Mouse (Mus musculus): ENCODE results near the gene Arhgef12. TPM values are rescaled to one million over a fixed set of nuclear protein-coding genes. Genes with fewer than 3 reads are reported as not detected.

The Arhgef12 gene
- polyA plus RNA-seq, 1 experiment from 2014 or later, result 11.5 TPM

GRCm38 (mm10) chr9:43098922-43099321 is 8.1 kb downstream of the Arhgef12 start:
- no peak overlapping the region for H3K4me3 ChIP-seq (ENCODE audit: low read depth, low read length)
- no peaks in the 10 kb centered on the region for H3K27me3 ChIP-seq (ENCODE audit: control insufficient read depth, insufficient read depth, low read length)
- no peaks in the 10 kb centered on the region for H3K9me3 ChIP-seq (ENCODE audit: control insufficient read depth, low read length)
- H3K4me1 ChIP-seq (ENCODE audit: control insufficient read depth, insufficient read depth, low read length), result peaks cover 6% of the 10 kb centered on the region; the same call in 1 of the 2 replicates
- no peak overlapping the region for H3K4me2 ChIP-seq (ENCODE audit: low read depth, severe bottlenecking)
- no peak for DNase-seq (ENCODE audit: low spot score)
- H3K36me3 ChIP-seq (ENCODE audit: control insufficient read depth, insufficient read depth, low read length), result no peaks in the 10 kb centered on the region
- no peak for ATAC-seq (ENCODE audit: insufficient number of reproducible peaks, low FRiP score, low TSS enrichment, low read depth)
- H3K27ac ChIP-seq (replicated peaks; ENCODE audit: low read depth, low read length), result no peak overlapping the region
- no peak overlapping the region for H3K9ac ChIP-seq (ENCODE audit: low read length)
- WGBS, result 65% methylated on average over 4 of the region's 4 CpGs

- no peak overlapping the region for H3K9ac ChIP-seq (ENCODE audit: low read length)
- WGBS, result 96% methylated on average over 3 of the region's 3 CpGs
- no peaks in the 10 kb centered on the region for H3K27me3 ChIP-seq (ENCODE audit: control insufficient read depth, insufficient read depth, low read length)
- no peak for DNase-seq (ENCODE audit: low spot score)
- no peak overlapping the region for H3K27ac ChIP-seq (replicated peaks; ENCODE audit: low read depth, low read length)
- H3K4me3 ChIP-seq (ENCODE audit: low read depth, low read length), result no peak overlapping the region
- no peak for ATAC-seq (ENCODE audit: insufficient number of reproducible peaks, low FRiP score, low TSS enrichment, low read depth)
- no peaks in the 10 kb centered on the region for H3K4me1 ChIP-seq (ENCODE audit: control insufficient read depth, insufficient read depth, low read length)
- H3K9me3 ChIP-seq (ENCODE audit: control insufficient read depth, low read length), result no peaks in the 10 kb centered on the region
- H3K4me2 ChIP-seq (ENCODE audit: low read depth, severe bottlenecking), result no peak overlapping the region
- no peaks in the 10 kb centered on the region for H3K36me3 ChIP-seq (ENCODE audit: control insufficient read depth, insufficient read depth, low read length)
Observed at GRCm38 (mm10) chr9:43097801-43098557, 9.1 kb downstream of the Arhgef12 start.

GRCm38 (mm10) chr9:43096337-43096736 is 10.7 kb downstream of the Arhgef12 start:
- H3K4me2 ChIP-seq (ENCODE audit: low read depth, severe bottlenecking), result no peak overlapping the region
- no peaks in the 10 kb centered on the region for H3K4me1 ChIP-seq (ENCODE audit: control insufficient read depth, insufficient read depth, low read length)
- H3K27ac ChIP-seq (replicated peaks; ENCODE audit: low read depth, low read length), result no peak overlapping the region
- DNase-seq (ENCODE audit: low spot score) (no peak), ATAC-seq (ENCODE audit: insufficient number of reproducible peaks, low FRiP score, low TSS enrichment, low read depth) (no peak)
- no peaks in the 10 kb centered on the region for H3K36me3 ChIP-seq (ENCODE audit: control insufficient read depth, insufficient read depth, low read length)
- no peak overlapping the region for H3K4me3 ChIP-seq (ENCODE audit: low read depth, low read length)
- H3K9me3 ChIP-seq (ENCODE audit: control insufficient read depth, low read length), result no peaks in the 10 kb centered on the region
- no peak overlapping the region for H3K9ac ChIP-seq (ENCODE audit: low read length)
- no peaks in the 10 kb centered on the region for H3K27me3 ChIP-seq (ENCODE audit: control insufficient read depth, insufficient read depth, low read length)

GRCm38 (mm10) chr9:43094828-43095227 is 12.2 kb downstream of the Arhgef12 start:
- no peak for DNase-seq (ENCODE audit: low spot score)
- no peaks in the 10 kb centered on the region for H3K9me3 ChIP-seq (ENCODE audit: control insufficient read depth, low read length)
- WGBS, result 92% methylated on average over 4 of the region's 4 CpGs

GRCm38 (mm10) chr9:43093803-43094202 is 13.2 kb downstream of the Arhgef12 start:
- H3K36me3 ChIP-seq (ENCODE audit: control insufficient read depth, insufficient read depth, low read length), result no peaks in the 10 kb centered on the region
- H3K4me1 ChIP-seq (ENCODE audit: control insufficient read depth, insufficient read depth, low read length), result no peaks in the 10 kb centered on the region
- H3K27me3 ChIP-seq (ENCODE audit: control insufficient read depth, insufficient read depth, low read length), result no peaks in the 10 kb centered on the region
- DNase-seq (ENCODE audit: low spot score), result no peak
- no peak overlapping the region for H3K4me3 ChIP-seq (ENCODE audit: low read depth, low read length)
- no peak for ATAC-seq (ENCODE audit: insufficient number of reproducible peaks, low FRiP score, low TSS enrichment, low read depth)
- H3K27ac ChIP-seq (replicated peaks; ENCODE audit: low read depth, low read length), result no peak overlapping the region
- WGBS, result 73% methylated on average over 3 of the region's 3 CpGs
- H3K4me2 ChIP-seq (ENCODE audit: low read depth, severe bottlenecking), result no peak overlapping the region
- H3K9me3 ChIP-seq (ENCODE audit: control insufficient read depth, low read length), result no peaks in the 10 kb centered on the region
- no peak overlapping the region for H3K9ac ChIP-seq (ENCODE audit: low read length)

More at GRCm38 (mm10) chr9:43094828-43095227, 12.2 kb downstream of the Arhgef12 start:
- no peak overlapping the region for H3K27ac ChIP-seq (replicated peaks; ENCODE audit: low read depth, low read length)
- no peaks in the 10 kb centered on the region for H3K27me3 ChIP-seq (ENCODE audit: control insufficient read depth, insufficient read depth, low read length)
- H3K4me3 ChIP-seq (ENCODE audit: low read depth, low read length), result no peak overlapping the region
- H3K36me3 ChIP-seq (ENCODE audit: control insufficient read depth, insufficient read depth, low read length), result no peaks in the 10 kb centered on the region
- no peak for ATAC-seq (ENCODE audit: insufficient number of reproducible peaks, low FRiP score, low TSS enrichment, low read depth)
- H3K9ac ChIP-seq (ENCODE audit: low read length), result no peak overlapping the region
- no peaks in the 10 kb centered on the region for H3K4me1 ChIP-seq (ENCODE audit: control insufficient read depth, insufficient read depth, low read length)
- H3K4me2 ChIP-seq (ENCODE audit: low read depth, severe bottlenecking), result no peak overlapping the region

- Histone ChIP-seq H3K9me3 (ENCODE audit: control insufficient read depth, low read length) (no peaks in the 10 kb centered on the region), H3K9ac (ENCODE audit: low read length) (no peak overlapping the region), H3K27ac (replicated peaks; ENCODE audit: low read depth, low read length) (no peak overlapping the region), H3K27me3 (ENCODE audit: control insufficient read depth, insufficient read depth, low read length) (no peaks in the 10 kb centered on the region), H3K36me3 (ENCODE audit: control insufficient read depth, insufficient read depth, low read length) (no peaks in the 10 kb centered on the region), H3K4me2 (ENCODE audit: low read depth, severe bottlenecking) (no peak overlapping the region), H3K4me1 (ENCODE audit: control insufficient read depth, insufficient read depth, low read length) (no peaks in the 10 kb centered on the region), H3K4me3 (ENCODE audit: low read depth, low read length) (no peak overlapping the region)
- DNase-seq (ENCODE audit: low spot score) (no peak), ATAC-seq (ENCODE audit: insufficient number of reproducible peaks, low FRiP score, low TSS enrichment, low read depth) (no peak)
- 95% methylated on average over 1 of the region's 1 CpGs for WGBS
Observed at GRCm38 (mm10) chr9:43085686-43086285, 21.3 kb downstream of the Arhgef12 start.

DNA sequence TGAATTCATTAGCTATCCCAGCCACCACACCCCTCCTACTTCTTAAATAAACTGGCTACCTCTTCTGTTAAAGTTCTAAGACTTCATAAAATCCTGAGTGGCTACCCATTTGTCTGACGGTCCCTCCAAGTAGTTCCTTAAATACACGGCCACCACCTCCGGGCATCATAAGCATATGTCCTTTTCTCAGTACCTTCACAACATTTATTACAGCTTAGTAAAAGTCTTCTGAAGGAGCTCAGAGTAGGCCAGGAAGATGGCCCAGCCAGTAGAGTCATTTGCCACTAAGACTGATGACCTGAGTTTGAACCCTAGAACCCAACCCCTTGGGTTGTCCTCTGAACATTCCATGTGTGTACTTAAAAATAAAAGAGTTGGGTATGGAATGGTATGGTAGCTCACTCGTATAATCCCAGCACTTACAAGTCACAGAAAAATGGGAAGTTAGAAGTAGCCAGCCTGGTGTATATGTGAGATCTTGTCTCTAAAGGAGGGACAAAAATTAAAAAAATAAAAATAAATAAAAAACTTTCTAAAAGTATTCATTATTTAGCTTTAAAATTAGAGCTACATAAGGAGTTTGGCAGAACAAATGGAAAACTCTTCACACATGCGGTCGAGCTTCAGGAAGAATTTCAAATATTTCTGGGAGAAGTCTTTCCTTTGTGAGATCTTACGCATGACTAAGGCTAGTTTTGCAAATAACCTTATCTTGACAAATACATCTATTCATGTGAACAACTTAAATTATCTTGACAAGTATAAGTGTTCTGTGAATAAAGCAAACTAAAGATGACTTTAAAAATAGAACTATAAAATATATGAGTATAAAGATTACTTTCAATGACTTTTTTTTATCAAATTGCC is 22.3 kb downstream of the Arhgef12 start:
- Histone ChIP-seq H3K27me3 (ENCODE audit: control insufficient read depth, insufficient read depth, low read length) (no peaks in the 10 kb centered on the region), H3K9me3 (ENCODE audit: control insufficient read depth, low read length) (no peaks in the 10 kb centered on the region), H3K4me2 (ENCODE audit: low read depth, severe bottlenecking) (no peak overlapping the region), H3K36me3 (ENCODE audit: control insufficient read depth, insufficient read depth, low read length) (no peaks in the 10 kb centered on the region), H3K27ac (replicated peaks; ENCODE audit: low read depth, low read length) (no peak overlapping the region), H3K4me3 (ENCODE audit: low read depth, low read length) (no peak overlapping the region), H3K4me1 (ENCODE audit: control insufficient read depth, insufficient read depth, low read length) (no peaks in the 10 kb centered on the region), H3K9ac (ENCODE audit: low read length) (no peak overlapping the region)
- ATAC-seq (ENCODE audit: insufficient number of reproducible peaks, low FRiP score, low TSS enrichment, low read depth) (no peak), DNase-seq (ENCODE audit: low spot score) (no peak)
- WGBS, result 86% methylated on average over 7 of the region's 7 CpGs

GRCm38 (mm10) chr9:43083441-43084055 is 23.5 kb downstream of the Arhgef12 start:
- no peaks in the 10 kb centered on the region for H3K36me3 ChIP-seq (ENCODE audit: control insufficient read depth, insufficient read depth, low read length)
- no peak for DNase-seq (ENCODE audit: low spot score)
- no peak overlapping the region for H3K9ac ChIP-seq (ENCODE audit: low read length)

More at GRCm38 (mm10) chr9:43083441-43084055, 23.5 kb downstream of the Arhgef12 start:
- H3K9me3 ChIP-seq (ENCODE audit: control insufficient read depth, low read length), result no peaks in the 10 kb centered on the region
- H3K4me2 ChIP-seq (ENCODE audit: low read depth, severe bottlenecking), result no peak overlapping the region
- H3K27me3 ChIP-seq (ENCODE audit: control insufficient read depth, insufficient read depth, low read length), result no peaks in the 10 kb centered on the region
- no peak for ATAC-seq (ENCODE audit: insufficient number of reproducible peaks, low FRiP score, low TSS enrichment, low read depth)
- no peak overlapping the region for H3K27ac ChIP-seq (replicated peaks; ENCODE audit: low read depth, low read length)
- 55% methylated on average over 7 of the region's 7 CpGs for WGBS
- no peak overlapping the region for H3K4me3 ChIP-seq (ENCODE audit: low read depth, low read length)
- no peaks in the 10 kb centered on the region for H3K4me1 ChIP-seq (ENCODE audit: control insufficient read depth, insufficient read depth, low read length)

All from limb, embryonic 11.5 days (tissue).